Mouse (Mus musculus) B cell, adult 67 days (primary cell): ENCODE data around the gene Myl4. TPM values are rescaled to one million over a fixed set of nuclear protein-coding genes. Genes with fewer than 3 reads are reported as not detected.

Experiments
- total RNA-seq, 2 experiments: library from RNA; stranded (reverse); gene quantifications; 4 replicates each; pipeline ENCODE4 v1.2.4; 2023

Gene Myl4
- total RNA-seq, result 10 to 100 TPM; 36.3 to 44.0 TPM

GRCm38 (mm10) chr11:104550406-104550974 lies at the start of gene Myl4, which contains the start of gene Cdc27:
Gene Myl4, plus strand, starts transcription at chr11:104550663.
Gene Cdc27, minus strand, starts transcription at chr11:104550620.

GRCm38 (mm10) chr11:104607491-104608245 lies 57.2 kb downstream of the Myl4 start, which contains the start of gene Itgb3:
Gene Itgb3, plus strand, starts transcription at chr11:104608000.

Other genes with a start within 250 kb of the Myl4 start
- 100 to 1,000 TPM; 135 to 138 TPM for gene Kansl1, start 81.8 kb upstream of the Myl4 start, total RNA-seq
- 10 to 100 TPM; 45.2 to 47.4 TPM for gene Cdc27, start within 50 bp of the Myl4 start, total RNA-seq
- gene Itgb3, start 57.3 kb downstream of the Myl4 start, total RNA-seq, result 10 to 100 TPM; 25.3 to 30.0 TPM
- not detected for gene Gm11639, start 135.0 kb downstream of the Myl4 start, total RNA-seq